Mouse (Mus musculus) kidney, adult 2 months (tissue): ENCODE results near the gene Zfp652.

Experiments used
- CTCF ChIP-seq: fragments of 200-500 bp; conservative IDR thresholded peaks from 2 replicates; pipeline ENCODE4 v1.5.1; 2011; ENCODE audit warnings: low read depth, mild to moderate bottlenecking, control low read depth, low read length, moderate library complexity, mixed read lengths; ENCODE audit not compliant: insufficient read depth, insufficient read length
- POLR2A ChIP-seq: fragments of 200-500 bp; IDR thresholded peaks from one replicate; pipeline ENCODE4 v1.6.1; 2011; ENCODE audit warnings: low read depth, low read length, control low read depth

GRCm38 (mm10) chr11:95686031-95686430, 26.4 kb upstream of the Zfp652 start:
- TF ChIP-seq CTCF (peak; percentile 94), POLR2A (no peak)
